Mouse (Mus musculus) layer of hippocampus, postnatal 10 days (tissue): ENCODE results near the gene Igfbp4. TPM values are rescaled to one million over a fixed set of nuclear protein-coding genes. Genes with fewer than 3 reads are reported as not detected.

Experiments
- DNase-seq, 2 experiments: peaks; one replicate each; pipeline ENCODE4 v3.0.0; 2021; ENCODE audit warnings: low spot score in 2 of 2
- total RNA-seq, 2 experiments: library from RNA; stranded (reverse); gene quantifications; 2 replicates each; pipeline ENCODE4 v1.2.3; 2021

The Igfbp4 gene
- total RNA-seq, 2 experiments from 2014 or later = 95.0 to 96.7 TPM

- no peak for DNase-seq
Observed at GRCm38 (mm10) chr11:99080902-99081543, 40.0 kb downstream of the Igfbp4 start.

- DNase-seq = no peak
Observed at GRCm38 (mm10) chr11:99081566-99081965, 40.5 kb downstream of the Igfbp4 start.

- no peak for DNase-seq
Observed at GRCm38 (mm10) chr11:99082098-99082497, 41.1 kb downstream of the Igfbp4 start.

- DNase-seq = no peak
Observed at GRCm38 (mm10) chr11:99083516-99083915, 42.5 kb downstream of the Igfbp4 start.

- no peak for DNase-seq
Observed at GRCm38 (mm10) chr11:99084366-99084765, 43.3 kb downstream of the Igfbp4 start.

- DNase-seq = no peak
Observed at GRCm38 (mm10) chr11:99088486-99088885, 47.4 kb downstream of the Igfbp4 start.

GRCm38 (mm10) chr11:99089077-99089601, 48.1 kb downstream of the Igfbp4 start, which contains the start of gene Tns4:
Gene Tns4 (minus strand): TSS chr11:99089306.
- no peak for DNase-seq

GRCm38 (mm10) chr11:99090391-99090790, 49.3 kb downstream of the Igfbp4 start:
- no peak for DNase-seq

GRCm38 (mm10) chr11:99091666-99092065, 50.6 kb downstream of the Igfbp4 start:
- no peak for DNase-seq

GRCm38 (mm10) chr11:99093740-99094139, 52.7 kb downstream of the Igfbp4 start:
- no peak for DNase-seq

GRCm38 (mm10) chr11:99094911-99095676, 54.0 kb downstream of the Igfbp4 start:
- no peak for DNase-seq

- no peak for DNase-seq
Observed at GRCm38 (mm10) chr11:99095759-99096158, 54.7 kb downstream of the Igfbp4 start.

GRCm38 (mm10) chr11:99096417-99096816, 55.4 kb downstream of the Igfbp4 start:
- DNase-seq = no peak

- no peak for DNase-seq
Observed at GRCm38 (mm10) chr11:99096996-99097774, 56.1 kb downstream of the Igfbp4 start.

- no peak for DNase-seq
Observed at GRCm38 (mm10) chr11:99098924-99099323, 57.9 kb downstream of the Igfbp4 start.

GRCm38 (mm10) chr11:99099516-99099915, 58.5 kb downstream of the Igfbp4 start:
- no peak for DNase-seq

- no peak for DNase-seq
Observed at GRCm38 (mm10) chr11:99100215-99100614, 59.2 kb downstream of the Igfbp4 start.

- no peak for DNase-seq
Observed at GRCm38 (mm10) chr11:99101693-99102092, 60.6 kb downstream of the Igfbp4 start.

GRCm38 (mm10) chr11:99102575-99103270, 61.7 kb downstream of the Igfbp4 start:
- no peak for DNase-seq
